Mouse (Mus musculus): Measurements from ENCODE around the gene Zfp97.
"Not testable (repeated sequence)": the region's sequence is repeated elsewhere in the genome, so short reads cannot be mapped to it uniquely, and the experiment has no call there.

The Zfp97 gene

GRCm38 (mm10) chr17:17120830-17121502, at the start of gene Zfp97:
Zfp97 (plus strand) TSS chr17:17121415.
- not testable (repeated sequence) for DNase-seq (ENCODE audit: low read depth, low spot score)

- not testable (repeated sequence) for DNase-seq (ENCODE audit: low read depth, low spot score)
These were observed 57.7 kb downstream of the Zfp97 start for GRCm38 (mm10) chr17:17178757-17179413.

GRCm38 (mm10) chr17:17194761-17195160, 73.5 kb downstream of the Zfp97 start:
- not testable (repeated sequence) for DNase-seq (ENCODE audit: low read depth, low spot score)

- DNase-seq (ENCODE audit: low read depth, low spot score) = no peak
These were observed 74.0 kb downstream of the Zfp97 start for GRCm38 (mm10) chr17:17195178-17195577.

GRCm38 (mm10) chr17:17196111-17196510, 74.9 kb downstream of the Zfp97 start:
- not testable (repeated sequence) for DNase-seq (ENCODE audit: low read depth, low spot score)
